ENCODE assay signal across 11 mouse cellular contexts in genomic region chr5:35631224-35631623, GRCm38 (mm10). TPM values are rescaled to one million over a fixed set of nuclear protein-coding genes. Genes with fewer than 3 reads are reported as not detected.
"Had no signal": no experiment of that assay in that cellular context is flagged by ENCODE, and none has a peak within 500 bp of the region (broad histone marks: within the 10 kb centered on the region; RNA-seq: fewer than 3 reads in every experiment).

No protein-coding gene starts in this region.

- DNase-seq: lung, adult 2 months; right cerebral cortex, postnatal 14 days; spleen, adult 18-20 months; thymus, adult 2 months; thymus, postnatal 25 days; thymus, postnatal 4 days had no signal

- ATAC-seq: liver, embryonic 12.5 days; lung, postnatal 0 days; midbrain, embryonic 13.5 days; midbrain, embryonic 15.5 days had no signal

RNA-seq across cellular contexts. Expression of gene Htra3, which starts 48.4 kb away (rescaled TPM):
- total RNA-seq: neutrophil, adult 5-6 weeks had no signal
